Mouse (Mus musculus) gastrocnemius, postnatal 14 days (tissue): ENCODE results near the gene Smim14. TPM values are rescaled to one million over a fixed set of nuclear protein-coding genes. Genes with fewer than 3 reads are reported as not detected.
A peak's percentile ranks its signal among the peaks of the same experiment; 100 is the strongest.

Experiments used
- DNase-seq: peaks from one replicate; pipeline ENCODE4 v3.0.0; 2021; ENCODE audit warnings: mixed read lengths
- intact Hi-C: fragments of 180-260 bp; cut with DNase I; formaldehyde crosslinking; loops from one replicate; pipeline ENCODE4 v1.15.1; 2025; ENCODE audit warnings: low total_unique reads
- total RNA-seq, 2 experiments: library from RNA; stranded (reverse); gene quantifications; 2 replicates each; pipeline ENCODE4 v1.2.3; 2021

The Smim14 gene
- total RNA-seq, 2 experiments from 2014 or later = 34.7 to 39.4 TPM

GRCm38 (mm10) chr5:65429441-65429840, 107.5 kb downstream of the Smim14 start:
- no peak for DNase-seq
- intact Hi-C loops = no loop called here

GRCm38 (mm10) chr5:65428321-65428720, 108.7 kb downstream of the Smim14 start:
- intact Hi-C loops = no loop called here
- no peak for DNase-seq

GRCm38 (mm10) chr5:65425251-65425650, 111.7 kb downstream of the Smim14 start:
- no peak for DNase-seq
- intact Hi-C loops = no loop called here

GRCm38 (mm10) chr5:65424215-65424614, 112.8 kb downstream of the Smim14 start:
- intact Hi-C loops = no loop called here
- no peak for DNase-seq

- DNase-seq = no peak
- intact Hi-C loops = no loop called here
These were observed 114.2 kb downstream of the Smim14 start for GRCm38 (mm10) chr5:65422803-65423202.

- intact Hi-C loops = no loop called here
- no peak for DNase-seq
These were observed 116.2 kb downstream of the Smim14 start for GRCm38 (mm10) chr5:65420822-65421221.

GRCm38 (mm10) chr5:65419136-65419535, 117.8 kb downstream of the Smim14 start:
- intact Hi-C loops = no loop called here

GRCm38 (mm10) chr5:65415653-65416458, 121.1 kb downstream of the Smim14 start:
- DNase-seq = no peak
- intact Hi-C loops = no loop called here

More at GRCm38 (mm10) chr5:65419136-65419535, 117.8 kb downstream of the Smim14 start:
- no peak for DNase-seq

GRCm38 (mm10) chr5:65407989-65408388, 129.0 kb downstream of the Smim14 start:
- DNase-seq = no peak
- intact Hi-C loops = loop anchor here (10.0 kb wide), 1 partner anchor 287 kb away; the partner anchor contains the start of gene Pds5a

- DNase-seq = peak; percentile 73
- intact Hi-C loops = loop anchor here (10.0 kb wide), 1 partner anchor 293 kb away; the partner anchor contains the start of gene Pds5a
These were observed 135.6 kb downstream of the Smim14 start for GRCm38 (mm10) chr5:65401251-65401994.

Other genes with a start within 250 kb of the Smim14 start
- gene Rfc1, start 201.5 kb downstream of the Smim14 start, total RNA-seq = 10 to 100 TPM; 15.7 to 17.4 TPM
- under 1 TPM in 1 of 2 experiments, not detected in 1; 0.21 TPM for gene Klb, start 188.9 kb downstream of the Smim14 start, total RNA-seq
- 100 to 1,000 TPM; 571 to 666 TPM for gene Rpl9, start 145.7 kb downstream of the Smim14 start, total RNA-seq
- 10 to 100 TPM; 43.3 to 50.3 TPM for gene Lias, start 145.7 kb downstream of the Smim14 start, total RNA-seq
- 10 to 100 TPM; 12.0 to 14.4 TPM for gene Ugdh, start 101.2 kb downstream of the Smim14 start, total RNA-seq
- gene Gm43552, start 44.4 kb downstream of the Smim14 start, total RNA-seq = 1 to 10 TPM in 1 of 2 experiments, not detected in 1; 3.1 TPM
- gene Ube2k, start within 50 bp of the Smim14 start, total RNA-seq = 10 to 100 TPM; 60.9 to 61.8 TPM
- gene Pds5a, start 161.1 kb upstream of the Smim14 start, total RNA-seq = 10 to 100 TPM; 40.6 to 42.9 TPM
- 10 to 100 TPM; 14.4 to 16.3 TPM for gene N4bp2, start 226.3 kb upstream of the Smim14 start, total RNA-seq